Mouse (Mus musculus) liver, postnatal 0 days (tissue): ENCODE data around the gene Scel.

Experiments used
- CTCF ChIP-seq: sonication (generic); IDR thresholded peaks from 2 replicates; pipeline ENCODE4 v1.5.1; 2016; ENCODE audit warnings: antibody characterized with exemption, low read depth
- EP300 ChIP-seq: IDR thresholded peaks from 2 replicates; pipeline ENCODE4 v1.6.1; 2016; ENCODE audit warnings: antibody characterized with exemption, low read depth, mild to moderate bottlenecking

- TF ChIP-seq CTCF = peak; percentile 83
- TF ChIP-seq EP300 = no peak
Observed at GRCm38 (mm10) chr14:103469464-103470015, 43.6 kb upstream of the Scel start.
